Mouse (Mus musculus) cerebellum, postnatal 4 days (tissue): ENCODE data around the gene Tnk1.
A peak's percentile ranks its signal among the peaks of the same experiment; 100 is the strongest.
"Not testable (repeated sequence)": the region's sequence is repeated elsewhere in the genome, so short reads cannot be mapped to it uniquely, and the experiment has no call there.

Experiments
- DNase-seq, 2 experiments: peaks; one replicate each; pipeline ENCODE4 v3.0.0; 2022; ENCODE audit warnings: low spot score in 2 of 2, mixed read lengths in 1 of 2

Tnk1 gene

GRCm38 (mm10) chr11:69878952-69879351, 20.4 kb upstream of the Tnk1 start:
- no peak for DNase-seq

GRCm38 (mm10) chr11:69878399-69878798, 19.9 kb upstream of the Tnk1 start:
- no peak for DNase-seq

- no peak for DNase-seq
Observed at GRCm38 (mm10) chr11:69877878-69878277, 19.3 kb upstream of the Tnk1 start, which contains the start of gene Tmem95. TSS of gene Tmem95 (minus strand) at chr11:69878018.

- peak; percentile 71 to 87 for DNase-seq
Observed at GRCm38 (mm10) chr11:69876867-69877266, 18.3 kb upstream of the Tnk1 start.

- no peak for DNase-seq
Observed at GRCm38 (mm10) chr11:69876186-69876585, 17.7 kb upstream of the Tnk1 start.

GRCm38 (mm10) chr11:69872451-69872850, 13.9 kb upstream of the Tnk1 start:
- DNase-seq = no peak

GRCm38 (mm10) chr11:69871822-69872221, 13.3 kb upstream of the Tnk1 start:
- no peak for DNase-seq

- no peak for DNase-seq
Observed at GRCm38 (mm10) chr11:69870289-69871069, 11.9 kb upstream of the Tnk1 start.

GRCm38 (mm10) chr11:69867335-69867734, 8.8 kb upstream of the Tnk1 start:
- DNase-seq = no peak

GRCm38 (mm10) chr11:69865561-69865960, 7.0 kb upstream of the Tnk1 start:
- DNase-seq = no peak

- no peak for DNase-seq
Observed at GRCm38 (mm10) chr11:69864138-69864860, 5.8 kb upstream of the Tnk1 start.

- DNase-seq = not testable (repeated sequence)
Observed at GRCm38 (mm10) chr11:69863729-69864128, 5.2 kb upstream of the Tnk1 start.

GRCm38 (mm10) chr11:69855347-69855746, 3.2 kb downstream of the Tnk1 start:
- no peak for DNase-seq

- no peak for DNase-seq
Observed at GRCm38 (mm10) chr11:69854680-69855079, 3.9 kb downstream of the Tnk1 start.

GRCm38 (mm10) chr11:69853994-69854393, 4.5 kb downstream of the Tnk1 start:
- DNase-seq = no peak

GRCm38 (mm10) chr11:69850754-69851153, 7.8 kb downstream of the Tnk1 start:
- DNase-seq = no peak

GRCm38 (mm10) chr11:69849884-69850283, 8.6 kb downstream of the Tnk1 start:
- no peak for DNase-seq

GRCm38 (mm10) chr11:69849128-69849527, 9.4 kb downstream of the Tnk1 start:
- no peak for DNase-seq

GRCm38 (mm10) chr11:69848021-69848420, 10.5 kb downstream of the Tnk1 start:
- no peak for DNase-seq

GRCm38 (mm10) chr11:69846738-69847688, 11.5 kb downstream of the Tnk1 start:
- DNase-seq = no peak

GRCm38 (mm10) chr11:69846198-69846680, 12.3 kb downstream of the Tnk1 start, which contains the start of gene Plscr3:
TSS of gene Plscr3 (plus strand) at chr11:69846376.
- peak; percentile 86 to 94 for DNase-seq

GRCm38 (mm10) chr11:69838714-69839104, 19.8 kb downstream of the Tnk1 start:
- DNase-seq = no peak
